Mouse (Mus musculus) forebrain, embryonic 14.5 days (tissue): ENCODE data around the gene C2cd5. TPM values are rescaled to one million over a fixed set of nuclear protein-coding genes. Genes with fewer than 3 reads are reported as not detected.

Source experiments
- ATAC-seq: fragments of 200-750 bp; cut with Nextera tagmentation; 2 replicates; pipeline ENCODE4 v1.8.0; 2017; ENCODE audit warnings: mild to moderate bottlenecking, moderate library complexity
- DNase-seq: peaks from one replicate; pipeline ENCODE4 v3.0.0-alpha.2; 2015; ENCODE audit warnings: low spot score
- H3K27ac ChIP-seq: fragments of 300-500 bp; sonication (generic); 2 replicates; pipeline ENCODE4 v1.5.1; 2014; ENCODE audit warnings: low read depth, mild to moderate bottlenecking, control low read depth, low read length, moderate library complexity
- H3K27me3 ChIP-seq: fragments of 300-500 bp; sonication (generic); replicated peaks from 2 replicates; pipeline ENCODE4 v1.6.1; 2014; ENCODE audit warnings: low read length, control low read depth, mixed read lengths; ENCODE audit not compliant: control insufficient read depth, insufficient read depth
- H3K36me3 ChIP-seq: fragments of 300-500 bp; sonication (generic); 2 replicates; pipeline ENCODE4 v1.6.1; 2014; ENCODE audit warnings: low read length, control low read depth; ENCODE audit not compliant: control insufficient read depth, insufficient read depth
- H3K4me1 ChIP-seq: fragments of 300-500 bp; sonication (generic); 2 replicates; pipeline ENCODE4 v1.6.1; 2014; ENCODE audit warnings: antibody characterized with exemption, low read length, control low read depth; ENCODE audit not compliant: control insufficient read depth, insufficient read depth
- H3K4me2 ChIP-seq: fragments of 300-500 bp; sonication (generic); 2 replicates; pipeline ENCODE4 v1.6.1; 2014; ENCODE audit warnings: mild to moderate bottlenecking, control low read depth, low read length
- H3K4me3 ChIP-seq: fragments of 300-500 bp; sonication (generic); 2 replicates; pipeline ENCODE4 v1.5.1; 2014; ENCODE audit warnings: low read depth, low read length, control low read depth
- H3K9ac ChIP-seq: fragments of 300-500 bp; sonication (generic); 2 replicates; pipeline ENCODE4 v1.6.1; 2014; ENCODE audit warnings: mild to moderate bottlenecking, low read length, control low read depth, moderate library complexity
- H3K9me3 ChIP-seq: fragments of 300-500 bp; sonication (generic); replicated peaks from 2 replicates; pipeline ENCODE4 v1.6.1; 2016; ENCODE audit warnings: low read length, control low read depth, mixed read lengths; ENCODE audit not compliant: control insufficient read depth
- WGBS: fragments of 180-500 bp; shearing (Covaris S2); extraction: QIAGEN DNeasy Blood & Tissue Kit; methylation state at CpG from one replicate; pipeline ENCODE4 v1.1.7; 2014; 5-methylcytosine and 5-hydroxymethylcytosine counted together
- polyA plus RNA-seq: library from polyadenylated mRNA; unstranded; fragments of >200 nt; fragmentation: Nextera tagmentation; extraction: Ambion mirVana; gene quantifications from 2 replicates; pipeline ENCODE4 v1.2.1, GENCODE M21; 2014

C2cd5 gene
- polyA plus RNA-seq, 1 experiment from 2014 or later = 23.3 TPM

DNA sequence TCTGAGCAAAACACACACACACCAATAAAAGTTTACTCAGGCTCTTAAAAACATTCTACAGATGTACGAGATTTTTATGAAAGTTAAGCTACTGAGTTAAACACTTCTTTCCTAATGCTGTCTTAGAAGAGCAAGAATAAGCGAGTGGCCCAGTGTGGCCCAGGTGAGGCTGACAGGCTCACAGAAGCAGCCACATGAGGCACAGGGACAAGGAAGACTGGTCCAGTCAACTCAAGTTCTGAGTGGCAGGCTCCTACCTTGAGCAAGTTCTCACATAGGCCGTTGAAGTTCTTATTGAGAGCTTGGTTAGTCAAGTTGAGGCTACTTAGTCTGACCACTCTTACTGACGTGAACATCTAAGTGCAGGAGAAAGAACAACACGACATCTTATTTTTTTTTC is 69.4 kb downstream of the C2cd5 start:
- no peak for ATAC-seq
- no peak for DNase-seq
- Histone ChIP-seq H3K27ac (no peak overlapping the region), H3K9ac (no peak overlapping the region), H3K9me3 (no peaks in the 10 kb centered on the region), H3K4me2 (no peak overlapping the region), H3K36me3 (peaks cover 71% of the 10 kb centered on the region), H3K27me3 (no peaks in the 10 kb centered on the region), H3K4me3 (no peak overlapping the region), H3K4me1 (no peaks in the 10 kb centered on the region)
- WGBS = 91% methylated on average over 5 of the region's 5 CpGs

DNA sequence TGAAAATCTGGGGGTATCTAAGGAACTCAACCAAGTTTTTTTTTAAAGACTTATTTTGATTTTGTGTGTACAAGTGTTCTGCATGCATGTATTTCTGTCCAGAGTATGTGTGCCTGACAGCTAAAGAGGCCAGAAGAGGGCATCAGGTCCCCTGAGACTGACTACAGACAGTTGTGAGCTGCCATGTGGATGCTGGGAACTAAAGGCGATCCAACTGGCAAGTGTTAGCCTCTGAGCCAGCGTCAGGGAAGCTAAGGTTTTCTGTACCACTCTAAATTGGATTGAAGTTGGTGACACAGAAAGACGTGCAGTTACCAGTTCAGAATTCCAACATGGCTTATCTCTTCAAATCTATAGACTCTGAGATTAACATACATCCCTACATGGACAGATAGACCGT is 72.0 kb downstream of the C2cd5 start:
- WGBS = 93% methylated on average over 4 of the region's 4 CpGs
- ATAC-seq (no peak), DNase-seq (no peak)
- Histone ChIP-seq H3K36me3 (peaks cover 47% of the 10 kb centered on the region), H3K4me2 (no peak overlapping the region), H3K9me3 (no peaks in the 10 kb centered on the region), H3K27me3 (no peaks in the 10 kb centered on the region), H3K4me1 (no peaks in the 10 kb centered on the region), H3K27ac (no peak overlapping the region), H3K9ac (no peak overlapping the region), H3K4me3 (no peak overlapping the region)

DNA sequence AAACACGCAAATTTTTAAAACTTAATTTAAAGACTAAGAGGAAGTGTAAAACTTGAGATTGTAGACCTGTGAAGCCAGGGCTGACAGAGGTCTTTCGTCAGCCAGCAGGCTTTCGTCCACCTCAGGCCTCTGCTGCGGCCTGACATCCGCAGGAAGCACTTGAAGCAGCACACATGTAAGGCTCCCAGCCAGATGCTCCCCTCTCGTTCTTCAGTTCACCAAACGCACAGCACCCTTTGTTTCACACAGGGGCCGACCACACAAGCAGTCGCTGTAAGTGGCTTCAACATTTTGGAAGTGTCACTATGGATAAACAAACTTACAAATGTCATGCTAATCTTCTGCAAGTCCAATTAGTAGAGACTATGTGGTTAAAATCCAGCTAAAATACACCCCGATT is 72.5 kb downstream of the C2cd5 start:
- no peak for ATAC-seq
- H3K36me3 ChIP-seq = peaks cover 45% of the 10 kb centered on the region
- H3K9me3 ChIP-seq = no peaks in the 10 kb centered on the region
- no peak overlapping the region for H3K9ac ChIP-seq
- no peak overlapping the region for H3K4me3 ChIP-seq
- H3K4me2 ChIP-seq = no peak overlapping the region
- WGBS = 87% methylated on average over 10 of the region's 10 CpGs
- no peak overlapping the region for H3K27ac ChIP-seq
- no peaks in the 10 kb centered on the region for H3K27me3 ChIP-seq
- no peaks in the 10 kb centered on the region for H3K4me1 ChIP-seq
- DNase-seq = no peak

DNA sequence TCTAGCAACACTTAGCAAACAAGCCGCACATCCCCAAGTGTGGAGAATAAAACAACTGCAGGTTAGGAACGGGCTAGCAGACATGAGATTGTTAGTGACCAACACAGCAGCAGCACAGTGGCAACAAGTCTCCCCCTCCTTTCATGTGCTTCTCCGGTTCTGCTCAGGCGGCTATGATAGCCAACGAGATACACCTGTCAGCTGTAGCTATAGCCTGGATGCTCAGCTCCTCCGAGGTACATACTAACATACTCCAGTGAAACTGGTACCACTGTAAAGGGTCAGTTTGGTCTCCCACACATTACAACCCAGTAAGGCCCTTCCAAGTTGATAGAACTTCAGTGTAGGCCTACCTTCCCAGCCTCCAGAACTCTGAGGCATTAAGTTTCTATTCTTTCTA is 76.2 kb downstream of the C2cd5 start:
- H3K9ac ChIP-seq = no peak overlapping the region
- H3K4me1 ChIP-seq = no peaks in the 10 kb centered on the region
- DNase-seq (no peak), ATAC-seq (no peak)
- no peak overlapping the region for H3K4me3 ChIP-seq
- peaks cover 22% of the 10 kb centered on the region for H3K36me3 ChIP-seq
- no peak overlapping the region for H3K27ac ChIP-seq
- 91% methylated on average over 6 of the region's 6 CpGs for WGBS
- H3K9me3 ChIP-seq = no peaks in the 10 kb centered on the region
- H3K4me2 ChIP-seq = no peak overlapping the region
- no peaks in the 10 kb centered on the region for H3K27me3 ChIP-seq

DNA sequence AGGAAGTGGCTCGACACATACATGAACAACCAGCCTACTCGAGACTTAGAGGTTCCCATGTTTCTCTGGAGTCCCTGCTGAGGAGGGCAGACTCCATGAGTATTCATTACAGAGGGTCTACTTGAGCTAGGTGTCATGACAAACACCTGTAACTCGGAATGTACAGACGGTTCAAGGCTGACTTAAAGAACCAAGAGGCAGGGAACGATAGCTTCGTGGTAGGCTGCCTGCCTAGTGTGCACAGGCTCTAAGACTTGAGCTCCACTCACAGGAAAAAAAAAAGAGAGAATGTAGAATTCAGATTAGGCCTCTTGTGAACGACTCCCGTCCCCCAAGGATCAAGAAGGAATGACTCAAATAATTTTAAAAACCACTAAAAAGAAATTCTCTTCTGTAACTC is 78.2 kb downstream of the C2cd5 start:
- H3K36me3 ChIP-seq = peaks cover 26% of the 10 kb centered on the region
- no peak for ATAC-seq
- no peaks in the 10 kb centered on the region for H3K9me3 ChIP-seq
- no peaks in the 10 kb centered on the region for H3K27me3 ChIP-seq
- no peak for DNase-seq
- H3K4me3 ChIP-seq = no peak overlapping the region
- no peak overlapping the region for H3K9ac ChIP-seq
- no peak overlapping the region for H3K4me2 ChIP-seq
- H3K4me1 ChIP-seq = no peaks in the 10 kb centered on the region
- WGBS = 90% methylated on average over 8 of the region's 8 CpGs
- H3K27ac ChIP-seq = no peak overlapping the region

DNA sequence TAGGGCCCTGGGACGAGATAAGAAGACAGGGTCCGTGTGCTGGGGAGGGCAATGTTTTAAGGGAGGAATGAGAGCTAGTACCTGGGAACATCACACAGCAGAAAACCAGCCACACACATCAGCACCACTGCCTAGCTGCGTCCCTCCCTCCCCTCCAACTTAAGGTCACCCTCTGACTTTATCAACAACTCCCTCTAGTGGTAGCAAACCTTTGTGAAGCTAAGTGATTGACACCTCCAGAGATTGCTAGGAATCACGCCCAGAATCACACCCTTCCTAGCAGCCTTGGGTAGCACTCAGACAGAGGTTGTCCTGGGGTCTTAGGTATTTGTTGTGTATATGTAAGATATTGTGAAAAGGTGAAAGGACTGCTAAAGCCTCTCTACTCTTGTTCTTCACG is 79.3 kb downstream of the C2cd5 start:
- H3K27me3 ChIP-seq = no peaks in the 10 kb centered on the region
- 74% methylated on average over 5 of the region's 5 CpGs for WGBS
- peak; percentile 54 for DNase-seq
- no peak overlapping the region for H3K4me3 ChIP-seq
- no peak for ATAC-seq
- no peak overlapping the region for H3K4me2 ChIP-seq
- no peaks in the 10 kb centered on the region for H3K9me3 ChIP-seq
- H3K27ac ChIP-seq = no peak overlapping the region
- H3K36me3 ChIP-seq = peaks cover 32% of the 10 kb centered on the region
- H3K9ac ChIP-seq = no peak overlapping the region
- H3K4me1 ChIP-seq = no peaks in the 10 kb centered on the region

DNA sequence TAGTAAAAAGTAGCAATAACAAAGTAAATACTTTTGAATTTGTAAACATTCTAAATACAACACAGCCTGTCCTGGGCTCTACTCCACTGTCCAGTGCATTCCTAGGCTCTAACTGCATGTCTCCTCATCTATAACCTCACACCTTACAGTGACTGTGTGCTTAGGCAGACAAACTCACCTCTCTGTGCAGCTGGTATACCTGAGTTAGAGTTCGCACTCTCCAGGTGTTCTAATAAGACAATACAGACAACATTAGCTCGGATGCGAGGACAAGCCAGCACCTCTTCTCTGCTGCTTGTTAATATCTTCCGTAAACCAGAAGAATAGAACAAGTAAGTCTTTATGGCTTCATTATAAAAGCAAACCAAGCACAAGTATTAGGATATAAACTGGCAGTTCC is 79.8 kb downstream of the C2cd5 start:
- no peak overlapping the region for H3K9ac ChIP-seq
- ATAC-seq (no peak), DNase-seq (no peak)
- H3K27me3 ChIP-seq = no peaks in the 10 kb centered on the region
- WGBS = 92% methylated on average over 4 of the region's 4 CpGs
- no peak overlapping the region for H3K4me3 ChIP-seq
- no peak overlapping the region for H3K4me2 ChIP-seq
- H3K27ac ChIP-seq = no peak overlapping the region
- peaks cover 32% of the 10 kb centered on the region for H3K36me3 ChIP-seq
- H3K4me1 ChIP-seq = no peaks in the 10 kb centered on the region
- no peaks in the 10 kb centered on the region for H3K9me3 ChIP-seq

DNA sequence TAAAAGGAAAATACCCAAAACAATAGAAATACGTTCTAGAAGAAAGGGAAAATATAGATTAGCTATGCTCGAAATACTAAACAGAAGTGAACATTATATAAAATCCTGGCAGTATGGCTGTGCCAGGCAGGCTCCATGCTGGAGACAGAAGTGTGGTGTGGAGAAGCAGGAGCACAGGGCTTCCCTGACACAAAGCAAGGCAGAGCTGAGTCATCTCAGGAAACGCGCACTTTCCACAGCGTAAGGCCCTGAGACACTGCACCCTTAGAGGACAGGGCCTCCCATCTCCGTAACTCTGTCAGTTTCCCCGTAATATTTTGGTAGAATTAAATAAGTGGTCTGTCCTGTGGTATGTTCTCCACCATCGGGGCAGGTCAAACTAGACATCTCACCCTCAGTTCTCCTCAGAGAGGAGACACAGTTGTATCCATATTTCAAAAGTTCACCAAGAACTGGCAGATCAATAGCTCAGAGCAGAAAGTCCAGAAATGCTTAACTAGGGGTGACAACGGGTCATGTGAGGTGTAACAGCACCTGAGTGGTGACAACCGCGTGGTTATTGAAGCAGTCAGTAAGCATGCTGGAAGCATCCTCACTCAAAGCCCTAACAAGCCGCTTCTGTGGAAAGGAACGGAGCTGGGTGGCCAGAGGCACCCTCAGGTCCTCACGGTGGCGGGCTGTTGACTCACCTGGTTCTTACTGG is 87.3 kb downstream of the C2cd5 start:
- Histone ChIP-seq H3K4me1 (no peaks in the 10 kb centered on the region), H3K4me2 (no peak overlapping the region), H3K9ac (no peak overlapping the region), H3K36me3 (peaks cover 44% of the 10 kb centered on the region), H3K27me3 (no peaks in the 10 kb centered on the region), H3K27ac (no peak overlapping the region), H3K4me3 (no peak overlapping the region), H3K9me3 (no peaks in the 10 kb centered on the region)
- 93% methylated on average over 15 of the region's 15 CpGs for WGBS
- ATAC-seq = no peak
- DNase-seq = no peak

DNA sequence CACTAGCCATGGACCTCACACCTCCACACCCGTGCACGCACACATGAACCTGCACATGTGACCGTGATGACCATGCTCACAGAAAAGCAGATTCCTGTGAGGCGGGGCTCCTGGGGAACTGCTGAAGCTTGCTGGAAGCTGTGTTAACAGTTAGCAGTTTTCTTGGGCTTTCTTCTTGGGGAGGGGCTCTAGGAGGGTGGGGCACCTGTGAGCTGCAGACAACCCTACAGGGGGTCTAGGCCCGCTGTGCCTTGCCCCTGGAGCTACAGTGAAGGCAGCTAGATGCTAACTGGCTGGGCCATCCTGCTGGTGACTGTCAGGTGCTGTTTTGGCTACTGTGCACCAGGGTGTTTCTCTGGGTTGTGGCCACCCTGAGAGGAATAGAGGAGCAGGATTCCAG is 91.1 kb downstream of the C2cd5 start:
- H3K9me3 ChIP-seq = no peaks in the 10 kb centered on the region
- H3K4me3 ChIP-seq = no peak overlapping the region
- WGBS = 87% methylated on average over 5 of the region's 5 CpGs
- no peaks in the 10 kb centered on the region for H3K4me1 ChIP-seq
- peaks cover 31% of the 10 kb centered on the region for H3K36me3 ChIP-seq
- no peak overlapping the region for H3K4me2 ChIP-seq
- ATAC-seq = no peak
- no peak overlapping the region for H3K9ac ChIP-seq
- no peaks in the 10 kb centered on the region for H3K27me3 ChIP-seq
- no peak for DNase-seq
- no peak overlapping the region for H3K27ac ChIP-seq
